Mouse (Mus musculus) duodenum, adult 2 months (tissue): Measurements from ENCODE around the gene Trpm8. TPM values are rescaled to one million over a fixed set of nuclear protein-coding genes. Genes with fewer than 3 reads are reported as not detected.

Source experiments
- polyA plus RNA-seq: library from polyadenylated mRNA; depleted of rRNA; stranded (reverse); fragments of >200 nt; gene quantifications from 2 replicates; pipeline ENCODE4 v1.2.3, GENCODE M21; 2012; ENCODE audit warnings: low replicate concordance; rRNA removed

The Trpm8 gene
- polyA plus RNA-seq = not detected in 2 replicates

DNA sequence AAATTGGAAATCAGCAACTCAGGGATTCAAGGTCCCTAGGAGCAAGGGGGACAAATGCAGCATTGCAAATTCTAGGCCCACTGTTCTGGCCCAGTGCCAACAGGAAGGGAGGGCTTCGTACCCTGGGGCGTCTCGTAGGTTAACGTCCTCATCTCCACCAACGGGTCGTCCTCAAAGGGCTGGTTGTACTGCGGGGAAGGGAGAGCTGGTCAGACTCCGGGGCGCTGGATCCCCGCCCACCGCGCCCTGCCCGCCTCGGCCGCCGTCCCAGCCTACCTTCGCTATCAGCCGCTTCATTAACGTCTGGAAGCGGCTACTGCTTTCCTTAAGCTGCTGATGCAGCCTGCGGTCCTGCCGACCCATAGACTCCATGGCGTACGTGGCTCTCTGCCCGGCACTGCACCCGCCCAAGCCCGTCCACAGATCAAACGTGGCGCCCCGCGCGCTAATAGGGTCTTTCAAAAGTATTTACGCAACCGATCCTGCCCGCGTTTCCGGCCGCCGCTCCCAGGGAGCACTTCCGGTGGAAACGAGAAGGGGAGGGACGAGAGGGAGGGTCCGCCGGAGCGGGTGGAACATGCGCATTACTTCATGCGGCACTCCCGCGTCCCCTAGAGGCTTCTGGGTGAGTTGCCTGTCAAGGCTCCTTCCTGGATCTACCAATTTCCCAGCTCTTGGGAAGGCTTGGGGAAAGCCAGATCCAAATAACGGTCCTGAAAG is at the start of gene Trpm8, which contains the start of gene Hjurp:
TSS of gene Trpm8 (plus strand) at position 564 of the 720 bp plus-strand sequence.
TSS of gene Hjurp (minus strand) at position 536 of the 720 bp plus-strand sequence.

DNA sequence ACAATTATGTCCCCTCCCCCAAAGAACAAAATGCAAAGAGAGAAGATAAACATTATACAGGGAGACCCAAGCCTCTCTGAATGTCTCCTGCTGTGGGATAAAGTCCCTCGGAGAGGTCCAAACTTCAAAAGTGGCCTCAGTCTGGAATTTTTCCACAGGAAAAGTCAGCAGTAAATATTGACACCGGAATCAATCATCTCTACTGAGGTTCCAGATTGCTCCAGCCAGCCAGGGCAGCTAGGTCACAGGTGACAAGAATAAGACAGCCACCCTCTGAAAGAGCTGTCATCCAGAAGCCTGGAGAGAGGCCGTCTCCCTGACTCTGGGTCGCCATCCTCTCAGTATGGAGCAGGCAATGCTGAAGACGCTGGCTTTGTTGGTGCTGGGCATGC is 129.3 kb downstream of the Trpm8 start, which contains the start of gene Spp2:
TSS of gene Spp2 (plus strand) at position 155 of the 392 bp plus-strand sequence.

Other genes with a start within 250 kb of the Trpm8 start
- 0.25 TPM in 1 of 2 replicates, not detected in the other for gene Ugt1a10, start 222.3 kb upstream of the Trpm8 start, polyA plus RNA-seq
- gene Ugt1a9, start 206.9 kb upstream of the Trpm8 start, polyA plus RNA-seq = 0.92 and 8.7 TPM in 2 replicates
- gene Ugt1a8, start 189.8 kb upstream of the Trpm8 start, polyA plus RNA-seq = not detected in 2 replicates
- gene Ugt1a7c, start 182.6 kb upstream of the Trpm8 start, polyA plus RNA-seq = 104 and 175 TPM in 2 replicates
- 1.3 and 3.3 TPM in 2 replicates for gene Ugt1a6b, start 174.4 kb upstream of the Trpm8 start, polyA plus RNA-seq
- gene Ugt1a6a, start 142.9 kb upstream of the Trpm8 start, polyA plus RNA-seq = 4.3 and 60.7 TPM in 2 replicates
- 0.40 TPM in 1 of 2 replicates, not detected in the other for gene Ugt1a5, start 111.6 kb upstream of the Trpm8 start, polyA plus RNA-seq
- gene Ugt1a2, start 77.1 kb upstream of the Trpm8 start, polyA plus RNA-seq = 0.14 and 0.18 TPM in 2 replicates
- 0.47 and 4.9 TPM in 2 replicates for gene Dnajb3, start 71.9 kb upstream of the Trpm8 start, polyA plus RNA-seq
- 44.3 and 111 TPM in 2 replicates for gene Ugt1a1, start 65.7 kb upstream of the Trpm8 start, polyA plus RNA-seq
- gene Mroh2a, start 50.7 kb upstream of the Trpm8 start, polyA plus RNA-seq = 0.20 and 0.60 TPM in 2 replicates
- 22.2 and 37.6 TPM in 2 replicates for gene Hjurp, start within 50 bp of the Trpm8 start, polyA plus RNA-seq
- 0.12 and 0.18 TPM in 2 replicates for gene Spp2, start 129.3 kb downstream of the Trpm8 start, polyA plus RNA-seq
- not detected in 2 replicates for gene Glrp1, start 232.4 kb downstream of the Trpm8 start, polyA plus RNA-seq